Mouse (Mus musculus): ENCODE results near the gene Olfr910. TPM values are rescaled to one million over a fixed set of nuclear protein-coding genes. Genes with fewer than 3 reads are reported as not detected.

The Olfr910 gene
- not detected for polyA plus RNA-seq (2017; shearing (Covaris generic))

GRCm38 (mm10) chr9:38537549-38537948 is at the start of gene Olfr910:
TSS of gene Olfr910 (plus strand) at chr9:38537849.

GRCm38 (mm10) chr9:38495501-38495900 is 42.1 kb upstream of the Olfr910 start, which contains the start of gene Olfr907:
TSS of gene Olfr907 (plus strand) at chr9:38495801.

GRCm38 (mm10) chr9:38521280-38521679 is 16.4 kb upstream of the Olfr910 start, which contains the start of gene Olfr911-ps1:
TSS of gene Olfr911-ps1 (plus strand) at chr9:38521580.

GRCm38 (mm10) chr9:38579878-38580277 is 42.2 kb downstream of the Olfr910 start, which contains the start of gene Olfr912:
TSS of gene Olfr912 (plus strand) at chr9:38580178.

Other genes with a start within 250 kb of the Olfr910 start
- not detected for gene Olfr896-ps1, start 246.7 kb upstream of the Olfr910 start, polyA plus RNA-seq (2017; shearing (Covaris generic))
- 0.07 TPM for gene Olfr25, start 208.8 kb upstream of the Olfr910 start, polyA plus RNA-seq (2017; shearing (Covaris generic))
- gene Olfr898, start 189.4 kb upstream of the Olfr910 start, polyA plus RNA-seq (2017; shearing (Covaris generic)) = 0.12 TPM
- 0.06 TPM for gene Olfr250, start 171.0 kb upstream of the Olfr910 start, polyA plus RNA-seq (2017; shearing (Covaris generic))
- gene Olfr251, start 160.8 kb upstream of the Olfr910 start, polyA plus RNA-seq (2017; shearing (Covaris generic)) = 0.08 TPM
- gene Olfr147, start 136.2 kb upstream of the Olfr910 start, polyA plus RNA-seq (2017; shearing (Covaris generic)) = 0.14 TPM
- not detected for gene Olfr901, start 108.4 kb upstream of the Olfr910 start, polyA plus RNA-seq (2017; shearing (Covaris generic))
- gene Olfr902, start 90.2 kb upstream of the Olfr910 start, polyA plus RNA-seq (2017; shearing (Covaris generic)) = not detected
- 0.07 TPM for gene Olfr904, start 74.7 kb upstream of the Olfr910 start, polyA plus RNA-seq (2017; shearing (Covaris generic))
- 0.14 TPM for gene Olfr905, start 66.7 kb upstream of the Olfr910 start, polyA plus RNA-seq (2017; shearing (Covaris generic))
- not detected for gene Olfr906, start 50.8 kb upstream of the Olfr910 start, polyA plus RNA-seq (2017; shearing (Covaris generic))
- gene Olfr907, start 42.0 kb upstream of the Olfr910 start, polyA plus RNA-seq (2017; shearing (Covaris generic)) = not detected
- not detected for gene Olfr911-ps1, start 16.3 kb upstream of the Olfr910 start, polyA plus RNA-seq (2017; shearing (Covaris generic))
- 0.08 TPM for gene Olfr912, start 42.3 kb downstream of the Olfr910 start, polyA plus RNA-seq (2017; shearing (Covaris generic))
- not detected for gene Olfr913, start 54.9 kb downstream of the Olfr910 start, polyA plus RNA-seq (2017; shearing (Covaris generic))
- not detected for gene Olfr914, start 67.3 kb downstream of the Olfr910 start, polyA plus RNA-seq (2017; shearing (Covaris generic))
- gene Olfr916, start 122.0 kb downstream of the Olfr910 start, polyA plus RNA-seq (2017; shearing (Covaris generic)) = 0.08 TPM
- gene Olfr917, start 128.0 kb downstream of the Olfr910 start, polyA plus RNA-seq (2017; shearing (Covaris generic)) = not detected
- not detected for gene Olfr918, start 136.8 kb downstream of the Olfr910 start, polyA plus RNA-seq (2017; shearing (Covaris generic))
- gene Olfr919, start 165.8 kb downstream of the Olfr910 start, polyA plus RNA-seq (2017; shearing (Covaris generic)) = not detected
- gene Vwa5a, start 180.4 kb downstream of the Olfr910 start, polyA plus RNA-seq (2017; shearing (Covaris generic)) = 40.3 TPM
- gene Olfr920, start 214.4 kb downstream of the Olfr910 start, polyA plus RNA-seq (2017; shearing (Covaris generic)) = 0.10 TPM
- 0.06 TPM for gene Olfr921, start 235.2 kb downstream of the Olfr910 start, polyA plus RNA-seq (2017; shearing (Covaris generic))